Mouse (Mus musculus) megakaryocyte progenitor cell, adult 5-6 weeks (primary cell): ENCODE results near the gene Rem1. TPM values are rescaled to one million over a fixed set of nuclear protein-coding genes. Genes with fewer than 3 reads are reported as not detected.

Experiments
- ATAC-seq: replicated peaks from 2 replicates; pipeline ENCODE4 v1.8.0; 2016; ENCODE audit warnings: mild to moderate bottlenecking, moderate TSS enrichment, inconsistent platforms; ENCODE audit not compliant: poor library complexity
- total RNA-seq, 2 experiments: library from RNA; stranded (forward) in 1 of 2; stranded (reverse) in 1 of 2; fragments of 157-497, 149-512 nt in 1 of 2; fragments of 200-1000 nt in 1 of 2; gene quantifications; 2 replicates each; pipeline versions ENCODE4 v1.2.3 to v1.2.4; 2015 to 2017

Gene Rem1
- total RNA-seq, 2 experiments from 2014 or later: 0.87 TPM; not detected in 1

DNA sequence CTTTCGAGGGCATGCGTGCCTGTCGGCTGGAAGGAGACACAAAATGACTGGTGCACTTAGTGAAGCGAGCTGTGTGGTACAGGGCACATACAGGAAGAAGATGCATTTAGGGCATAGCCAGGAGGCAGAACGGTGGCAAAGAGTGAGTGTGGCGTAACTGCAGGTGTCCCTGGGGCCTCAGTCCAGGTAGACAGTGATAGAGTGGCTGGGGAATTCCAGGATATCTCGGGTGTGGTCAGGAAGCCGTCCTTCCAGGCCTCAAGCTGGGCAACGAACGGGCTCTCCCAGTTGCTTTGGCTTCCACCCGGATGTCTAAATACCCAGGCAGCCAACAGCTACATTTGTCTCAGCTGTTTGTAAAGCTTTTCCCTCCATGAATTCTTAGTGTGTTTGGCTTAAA is 47.4 kb downstream of the Rem1 start:
- no peak for ATAC-seq

DNA sequence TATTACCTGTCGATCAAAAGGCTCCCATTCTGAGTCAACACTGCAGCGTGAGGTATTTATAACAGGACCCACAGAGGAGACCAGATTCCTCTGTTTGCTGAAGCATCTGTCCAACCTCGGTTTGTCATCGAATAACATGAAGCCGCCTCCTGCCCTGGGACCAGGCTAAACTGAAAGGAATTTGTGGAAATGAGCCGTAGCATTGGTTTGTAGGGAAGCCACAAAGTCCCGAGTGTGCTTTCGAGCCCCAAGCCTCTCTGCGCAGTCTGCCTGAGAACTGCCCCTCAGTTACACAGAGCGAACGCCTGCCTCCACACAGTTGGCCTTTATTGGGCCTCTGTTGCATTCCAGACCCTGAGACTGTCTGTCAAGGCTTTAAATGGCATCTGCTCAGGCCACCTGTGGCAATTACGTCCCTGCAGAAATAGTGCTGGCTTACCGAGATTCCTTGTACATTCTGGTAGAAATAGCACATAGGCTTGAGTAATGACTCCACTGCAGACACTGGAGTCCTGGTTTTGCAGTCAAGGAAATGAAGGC is 48.6 kb downstream of the Rem1 start:
- ATAC-seq: no peak

DNA sequence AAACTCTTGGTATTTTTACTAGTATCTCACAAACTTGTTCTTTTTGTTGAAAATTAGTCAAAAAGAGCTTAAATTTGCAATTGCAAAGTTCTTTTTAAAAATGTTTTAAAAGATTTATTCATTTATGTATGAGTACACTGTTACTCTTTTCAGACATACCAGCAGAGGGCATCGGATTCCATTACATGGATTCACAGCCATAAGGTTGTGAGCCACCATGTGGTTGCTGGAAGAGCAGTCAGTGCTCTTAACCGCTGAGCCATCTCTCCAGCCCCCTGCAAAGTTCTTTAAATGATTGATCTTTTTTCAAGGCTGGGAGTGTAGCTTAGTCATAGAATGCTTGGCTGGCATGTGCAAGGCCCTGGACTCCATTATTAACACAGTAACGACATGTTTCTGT is 51.6 kb downstream of the Rem1 start:
- peak; percentile 85 for ATAC-seq

DNA sequence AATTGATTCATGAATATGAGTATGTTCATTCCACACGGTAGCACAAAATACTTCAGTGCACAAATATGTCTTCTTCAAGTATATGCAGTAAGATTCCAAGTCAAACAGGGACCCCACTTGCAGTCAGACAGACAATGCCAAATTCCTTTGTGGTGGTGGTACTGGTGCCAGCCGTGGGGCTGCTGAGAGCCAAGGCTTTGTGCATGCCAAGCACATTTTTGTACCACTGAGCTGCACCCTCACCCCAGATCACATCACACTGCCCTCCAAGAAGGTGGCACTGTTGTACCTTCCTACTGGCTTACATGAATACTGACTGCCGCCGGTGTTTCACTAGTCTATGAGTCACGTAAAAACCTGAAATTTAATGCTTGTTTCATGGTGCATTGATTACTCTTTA is 52.2 kb downstream of the Rem1 start:
- ATAC-seq: no peak

DNA sequence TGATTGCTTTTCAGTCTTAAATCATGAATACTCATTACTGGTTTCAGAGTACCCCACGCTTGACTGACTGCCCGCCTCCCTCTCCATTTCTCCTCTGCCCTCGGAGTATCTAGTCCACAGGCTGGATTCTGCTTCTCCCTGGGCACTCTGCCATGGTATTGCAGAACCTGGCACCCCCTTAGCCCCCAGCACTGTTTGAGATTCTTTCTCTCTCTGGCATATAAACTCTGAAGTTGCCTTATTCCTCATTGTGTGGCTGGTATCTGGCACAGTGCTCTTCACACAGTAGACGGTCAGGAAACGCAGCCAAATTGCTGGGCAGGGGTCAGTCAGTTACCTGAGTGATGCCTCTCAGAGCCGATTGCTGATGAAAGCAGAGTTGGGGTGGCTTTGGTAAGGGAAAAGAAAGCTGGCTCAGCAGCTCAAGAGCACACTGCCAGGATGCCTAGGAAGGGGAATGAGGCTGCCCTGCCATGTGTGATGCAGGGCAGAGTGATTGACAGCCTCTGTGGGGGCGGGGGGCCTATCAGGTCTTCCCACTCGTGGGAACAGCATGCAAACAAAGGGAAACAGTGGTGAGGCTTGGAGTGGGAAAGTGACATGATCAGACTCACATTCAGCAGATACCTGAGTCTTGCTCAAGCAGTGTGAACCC is 53.1 kb downstream of the Rem1 start:
- no peak for ATAC-seq

DNA sequence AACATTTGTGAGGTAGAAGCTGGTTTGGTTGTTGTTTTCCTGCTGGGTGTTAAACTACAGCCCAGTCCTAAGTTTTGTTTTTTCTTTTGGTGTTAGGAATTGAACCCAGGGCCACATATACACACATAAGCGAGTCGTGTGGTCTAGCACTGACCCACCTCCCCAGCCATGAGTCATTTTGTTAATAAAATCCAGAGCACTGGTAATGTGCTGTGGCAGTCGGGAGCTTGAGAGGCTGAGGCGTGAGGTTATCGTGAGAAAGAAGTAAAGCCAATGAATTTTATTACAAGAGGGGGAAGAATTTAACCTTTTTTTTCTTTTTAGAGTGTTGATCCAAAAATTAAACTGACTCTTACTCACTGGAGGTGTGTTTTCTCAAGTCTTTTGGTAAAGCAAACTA is 56.3 kb downstream of the Rem1 start:
- no peak for ATAC-seq

Other genes with a start within 250 kb of the Rem1 start
- 6.8 and 9.0 TPM in 2 replicates for gene Sox12, start 228.9 kb upstream of the Rem1 start, total RNA-seq (2015)
- gene Sox12, start 228.9 kb upstream of the Rem1 start, total RNA-seq (2017): 1.9 and 2.2 TPM in 2 replicates
- 5.3 and 5.7 TPM in 2 replicates for gene Zcchc3, start 211.9 kb upstream of the Rem1 start, total RNA-seq (2015)
- 2.8 and 4.1 TPM in 2 replicates for gene Zcchc3, start 211.9 kb upstream of the Rem1 start, total RNA-seq (2017)
- gene 6820408C15Rik, start 211.4 kb upstream of the Rem1 start, total RNA-seq (2015): not detected in 2 replicates
- gene 6820408C15Rik, start 211.4 kb upstream of the Rem1 start, total RNA-seq (2017): 0.29 TPM in 1 of 2 replicates, not detected in the other
- gene Defb23, start 162.3 kb upstream of the Rem1 start, total RNA-seq (2015): not detected in 2 replicates
- not detected in 2 replicates for gene Defb23, start 162.3 kb upstream of the Rem1 start, total RNA-seq (2017)
- gene Defb20, start 149.9 kb upstream of the Rem1 start, total RNA-seq (2015): not detected in 2 replicates
- gene Defb20, start 149.9 kb upstream of the Rem1 start, total RNA-seq (2017): not detected in 2 replicates
- gene Defb22, start 136.8 kb upstream of the Rem1 start, total RNA-seq (2015): not detected in 2 replicates
- gene Defb22, start 136.8 kb upstream of the Rem1 start, total RNA-seq (2017): not detected in 2 replicates
- gene Defb26, start 115.3 kb upstream of the Rem1 start, total RNA-seq (2015): not detected in 2 replicates
- not detected in 2 replicates for gene Defb26, start 115.3 kb upstream of the Rem1 start, total RNA-seq (2017)
- not detected in 2 replicates for gene Defb28, start 108.7 kb upstream of the Rem1 start, total RNA-seq (2015)
- gene Defb28, start 108.7 kb upstream of the Rem1 start, total RNA-seq (2017): not detected in 2 replicates
- gene Defb29, start 86.9 kb upstream of the Rem1 start, total RNA-seq (2015): not detected in 2 replicates
- gene Defb29, start 86.9 kb upstream of the Rem1 start, total RNA-seq (2017): not detected in 2 replicates
- not detected in 2 replicates for gene Gm17416, start 57.6 kb upstream of the Rem1 start, total RNA-seq (2015)
- not detected in 2 replicates for gene Gm17416, start 57.6 kb upstream of the Rem1 start, total RNA-seq (2017)
- not detected in 2 replicates for gene Defb21, start 54.2 kb upstream of the Rem1 start, total RNA-seq (2015)
- not detected in 2 replicates for gene Defb21, start 54.2 kb upstream of the Rem1 start, total RNA-seq (2017)
- not detected in 2 replicates for gene Defb19, start 46.6 kb upstream of the Rem1 start, total RNA-seq (2015)
- not detected in 2 replicates for gene Defb19, start 46.6 kb upstream of the Rem1 start, total RNA-seq (2017)
- not detected in 2 replicates for gene Defb45, start 27.6 kb upstream of the Rem1 start, total RNA-seq (2015)
- not detected in 2 replicates for gene Defb45, start 27.6 kb upstream of the Rem1 start, total RNA-seq (2017)
- not detected in 2 replicates for gene Defb36, start 22.6 kb upstream of the Rem1 start, total RNA-seq (2015)
- not detected in 2 replicates for gene Defb36, start 22.6 kb upstream of the Rem1 start, total RNA-seq (2017)
- not detected in 2 replicates for gene Defb25, start 3.9 kb upstream of the Rem1 start, total RNA-seq (2015)
- not detected in 2 replicates for gene Defb25, start 3.9 kb upstream of the Rem1 start, total RNA-seq (2017)
- 169 and 177 TPM in 2 replicates for gene H13, start 42.5 kb downstream of the Rem1 start, total RNA-seq (2015)
- 126 and 128 TPM in 2 replicates for gene H13, start 42.5 kb downstream of the Rem1 start, total RNA-seq (2017)
- gene Mcts2, start 60.1 kb downstream of the Rem1 start, total RNA-seq (2015): 8.7 and 12.3 TPM in 2 replicates
- gene Mcts2, start 60.1 kb downstream of the Rem1 start, total RNA-seq (2017): 6.1 and 11.0 TPM in 2 replicates
- gene Id1, start 109.3 kb downstream of the Rem1 start, total RNA-seq (2015): 8.3 and 11.7 TPM in 2 replicates
- gene Id1, start 109.3 kb downstream of the Rem1 start, total RNA-seq (2017): 3.6 and 7.1 TPM in 2 replicates
- gene Cox4i2, start 127.2 kb downstream of the Rem1 start, total RNA-seq (2015): 1.4 and 1.5 TPM in 2 replicates
- 1.8 TPM in 1 of 2 replicates, not detected in the other for gene Cox4i2, start 127.2 kb downstream of the Rem1 start, total RNA-seq (2017)
- 8.1 and 10.2 TPM in 2 replicates for gene Bcl2l1, start 204.8 kb downstream of the Rem1 start, total RNA-seq (2015)
- gene Bcl2l1, start 204.8 kb downstream of the Rem1 start, total RNA-seq (2017): 13.5 and 18.4 TPM in 2 replicates
- 104 and 111 TPM in 2 replicates for gene Tpx2, start 221.0 kb downstream of the Rem1 start, total RNA-seq (2015)
- gene Tpx2, start 221.0 kb downstream of the Rem1 start, total RNA-seq (2017): 112 and 114 TPM in 2 replicates